Mouse (Mus musculus): Measurements from ENCODE around the gene Parp14. TPM values are rescaled to one million over a fixed set of nuclear protein-coding genes. Genes with fewer than 3 reads are reported as not detected.

Parp14 gene
- total RNA-seq, 2 experiments from 2014 or later = 14.8 to 15.7 TPM

DNA sequence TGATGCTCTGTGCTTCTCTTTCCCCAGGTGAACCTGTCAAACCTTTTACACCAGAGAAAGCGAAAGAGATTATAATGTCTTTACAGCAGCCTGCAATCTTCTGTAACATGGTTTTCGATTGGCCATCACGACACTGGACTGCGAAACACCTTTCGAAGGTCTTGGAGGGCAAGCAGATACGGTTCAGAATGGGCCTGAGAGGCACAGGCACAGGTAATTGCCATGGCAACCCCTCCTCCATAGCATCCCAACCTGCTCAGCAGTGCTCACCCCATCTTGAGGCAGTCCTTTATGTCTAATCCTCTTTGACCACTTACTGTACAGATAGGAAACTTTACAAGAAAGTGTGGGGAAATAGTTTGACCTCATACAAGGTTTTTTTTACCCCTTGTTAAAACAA lies 84.2 kb downstream of the Parp14 start:
- no peak for DNase-seq

- no peak for DNase-seq
Measured at GRCm38 (mm10) chr16:35784134-35784725, 87.1 kb downstream of the Parp14 start.

DNA sequence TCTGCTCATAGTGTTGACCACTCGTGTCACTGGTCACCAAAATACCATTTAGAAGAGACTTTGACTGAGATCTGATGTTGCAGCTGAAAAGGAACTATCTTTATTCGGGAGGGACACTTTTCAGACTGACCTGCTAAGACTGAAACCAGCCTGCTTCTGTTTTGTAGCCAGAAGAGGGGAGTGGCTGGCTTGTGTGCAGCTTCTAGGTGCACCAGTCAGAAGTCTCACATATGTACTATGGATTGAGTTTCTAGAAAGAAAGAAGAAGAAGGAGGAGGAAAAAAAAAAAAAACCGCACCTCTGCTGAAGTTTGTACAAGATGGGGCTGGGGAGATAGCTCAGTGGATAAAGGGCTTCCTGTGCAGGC lies 88.2 kb downstream of the Parp14 start:
- DNase-seq = no peak

Other genes starting within 250 kb of the Parp14 start
- gene Dirc2, start 102.2 kb downstream of the Parp14 start, total RNA-seq (2021) = 10 to 100 TPM; 36.1 to 42.2 TPM
- gene Hspbap1, start 101.2 kb downstream of the Parp14 start, total RNA-seq (2021) = 1 to 10 TPM; 5.7 to 7.0 TPM
- 10 to 100 TPM; 15.0 to 16.2 TPM for gene Parp9, start 66.9 kb upstream of the Parp14 start, total RNA-seq (2021)
- 10 to 100 TPM in 1 of 2 experiments, 1 to 10 TPM in 1; 9.1 to 10.9 TPM for gene Dtx3l, start 67.6 kb upstream of the Parp14 start, total RNA-seq (2021)
- 10 to 100 TPM; 70.0 to 85.0 TPM for gene Kpna1, start 107.2 kb upstream of the Parp14 start, total RNA-seq (2021)
- gene Wdr5b, start 169.6 kb upstream of the Parp14 start, total RNA-seq (2021) = 1 to 10 TPM; 4.2 TPM
- 100 to 1,000 TPM; 140 to 185 TPM for gene Fam162a, start 200.1 kb upstream of the Parp14 start, total RNA-seq (2021)
- gene Ccdc58, start 200.1 kb upstream of the Parp14 start, total RNA-seq (2021) = 10 to 100 TPM; 40.4 to 55.3 TPM